Mouse (Mus musculus) kidney, postnatal 25 days (tissue): ENCODE data around the gene Tbpl1.

Experiments used
- DNase-seq, 2 experiments: peaks; one replicate each; pipeline ENCODE4 v3.0.0; 2021; ENCODE audit warnings: mixed read lengths in 2 of 2

Tbpl1 gene

GRCm38 (mm10) chr10:22708190-22708843 is 23.4 kb downstream of the Tbpl1 start:
- no peak for DNase-seq

DNA sequence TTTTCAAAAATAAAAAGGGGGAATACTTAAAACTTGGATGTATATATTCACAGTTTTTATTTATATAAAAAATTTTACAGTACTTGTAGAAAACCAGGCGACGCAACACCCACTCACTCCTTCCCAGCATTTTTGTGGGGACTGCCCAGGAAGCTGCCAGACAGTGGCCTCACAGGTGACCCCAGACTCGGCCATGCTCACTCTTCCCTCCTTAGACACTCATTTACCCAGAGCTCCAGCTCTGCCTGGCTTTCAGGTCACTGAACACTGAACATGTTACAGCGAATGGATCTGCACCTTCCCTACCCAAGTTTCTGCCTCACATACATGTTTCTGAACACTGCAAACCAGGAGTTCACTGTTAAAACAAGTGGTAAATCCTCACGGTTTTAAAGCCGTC is 27.9 kb downstream of the Tbpl1 start:
- peak in 1 of 2 experiments; percentile 60 for DNase-seq

DNA sequence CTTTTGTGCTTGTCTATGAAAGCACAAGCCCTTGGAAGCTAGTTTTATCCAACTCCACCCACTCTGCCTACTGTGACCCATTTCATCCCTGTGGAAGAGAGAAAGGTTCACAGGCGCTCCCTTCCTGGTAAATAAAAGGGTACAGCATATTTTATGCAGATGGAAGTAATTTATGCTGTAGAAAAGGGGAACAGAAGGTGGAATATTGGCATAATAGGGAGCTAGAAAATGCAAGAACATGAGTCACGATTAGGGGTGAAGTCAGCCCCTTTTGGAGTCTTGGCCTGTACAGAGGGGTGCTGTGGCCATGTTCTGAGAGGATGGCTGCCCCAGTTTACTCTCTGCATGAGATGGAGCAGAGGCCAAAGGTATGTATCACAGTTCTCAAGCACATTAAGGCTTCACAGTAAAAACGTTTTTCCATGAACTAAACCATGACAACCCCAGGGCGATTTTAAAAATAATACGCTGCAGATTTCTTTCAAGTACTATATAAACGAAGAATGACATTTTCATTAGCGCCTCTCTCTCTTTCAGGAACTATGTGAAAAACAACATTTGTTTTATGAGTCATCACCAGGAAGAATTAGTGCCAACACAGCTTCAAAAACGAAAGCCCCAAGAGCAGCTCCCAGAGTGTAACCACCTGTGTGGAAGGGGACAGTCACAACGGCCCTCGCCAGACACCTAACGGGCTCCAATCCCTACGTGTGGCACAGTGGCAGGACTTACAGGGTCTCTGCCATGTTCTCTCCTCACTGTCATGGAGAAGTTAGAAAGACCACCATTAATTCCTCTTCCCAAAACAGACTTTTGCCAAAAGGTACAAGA is 30.0 kb downstream of the Tbpl1 start:
- DNase-seq = no peak

DNA sequence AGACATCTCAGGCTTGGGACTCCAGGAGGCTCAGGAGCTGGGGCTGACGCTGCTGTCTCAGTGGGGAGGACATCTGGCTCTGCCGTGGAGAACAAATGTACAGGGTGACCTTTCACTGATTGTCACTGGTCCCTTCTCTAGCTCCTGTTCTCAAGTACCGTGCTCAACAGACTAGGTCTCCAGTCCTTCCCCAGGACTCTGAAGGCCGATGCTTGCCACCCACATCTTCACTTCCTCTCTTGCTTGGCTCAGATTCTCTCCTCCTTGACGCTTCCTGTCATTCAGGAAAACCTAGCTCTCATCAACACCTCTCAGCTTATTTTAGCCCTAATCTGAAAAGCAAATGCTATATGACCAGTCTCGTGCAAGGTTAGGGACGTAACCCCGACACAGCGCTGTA is 31.0 kb downstream of the Tbpl1 start:
- no peak for DNase-seq

DNA sequence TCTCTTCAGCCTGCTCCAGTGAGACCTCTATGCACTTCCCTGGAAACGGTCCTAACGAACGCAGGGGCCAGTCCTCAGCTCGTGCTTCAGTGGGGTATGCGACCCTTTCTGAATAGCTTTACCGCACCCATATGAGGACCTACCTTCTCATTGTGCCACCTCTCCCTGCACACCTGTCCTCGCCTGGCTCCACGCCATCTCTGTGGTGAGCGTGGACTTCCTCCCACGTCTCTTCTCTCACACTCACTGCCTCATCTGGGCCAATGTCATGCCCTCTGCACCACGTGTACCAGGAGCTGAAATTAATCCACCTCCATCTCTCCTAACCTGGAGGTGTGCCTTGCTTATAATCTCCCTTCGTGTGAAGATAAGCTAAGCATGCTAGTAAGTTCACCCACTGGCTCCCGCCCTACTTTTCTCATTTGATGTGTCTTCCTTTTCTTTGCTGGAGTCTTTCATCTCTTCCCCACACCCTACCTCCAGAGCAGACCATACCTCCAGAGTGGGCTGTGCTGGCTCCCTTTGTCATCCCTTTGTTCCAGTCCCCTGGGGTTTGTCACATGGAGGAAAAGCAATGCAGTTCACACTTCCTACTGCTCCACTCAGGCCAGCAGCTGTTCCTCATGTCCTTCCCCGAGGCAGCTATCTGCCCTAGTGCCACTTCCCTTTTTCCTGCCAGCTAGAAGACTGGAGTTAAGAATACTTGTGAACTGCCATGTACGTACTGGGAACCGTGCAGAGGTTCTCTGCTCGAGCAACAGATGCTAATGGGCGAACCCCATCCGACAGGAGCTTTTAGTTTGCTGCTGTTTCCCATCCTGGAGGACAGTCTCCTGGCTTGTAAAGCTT is 32.0 kb downstream of the Tbpl1 start:
- no peak for DNase-seq

DNA sequence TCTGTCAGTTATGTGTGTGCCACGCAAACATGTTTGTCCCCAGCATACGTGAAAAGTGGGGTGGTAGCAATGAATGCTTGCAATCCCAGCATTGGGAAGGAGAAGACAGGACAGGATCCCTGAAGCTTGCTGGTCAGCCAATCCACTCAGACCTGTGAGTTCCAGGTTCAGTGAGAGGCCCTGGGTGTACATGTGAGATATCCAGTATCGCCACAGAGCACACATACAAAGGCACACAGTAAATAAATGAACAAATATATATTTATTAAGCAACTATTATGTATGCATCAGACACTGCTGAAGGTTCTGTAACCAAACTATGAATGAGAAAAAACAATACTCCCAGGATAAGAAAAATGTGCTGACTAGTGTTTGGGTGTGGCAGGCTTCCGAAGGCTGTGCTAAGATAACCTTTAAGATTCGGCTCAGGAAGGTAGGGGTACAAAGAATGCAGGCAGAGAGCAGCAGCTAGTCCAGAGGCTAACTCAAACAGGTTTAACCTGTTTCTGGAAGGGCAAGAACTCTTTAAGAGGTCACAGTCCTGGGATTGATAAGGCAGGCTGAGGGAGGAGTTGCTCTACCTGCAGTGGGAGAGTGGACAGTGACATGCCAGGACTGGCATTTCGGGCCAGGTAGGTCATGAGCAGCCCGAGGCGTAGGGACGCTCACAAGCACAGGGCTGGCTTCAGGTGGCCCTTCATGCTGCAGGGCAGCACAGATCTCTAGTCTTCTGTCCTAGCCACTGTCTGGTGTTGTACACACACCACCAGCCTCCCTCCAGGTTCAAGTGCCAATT is 33.4 kb downstream of the Tbpl1 start:
- DNase-seq = no peak

GRCm38 (mm10) chr10:22696864-22697263 is 34.9 kb downstream of the Tbpl1 start:
- no peak for DNase-seq

- peak; percentile 13 to 59 for DNase-seq
Measured at GRCm38 (mm10) chr10:22696236-22696635, 35.5 kb downstream of the Tbpl1 start.

DNA sequence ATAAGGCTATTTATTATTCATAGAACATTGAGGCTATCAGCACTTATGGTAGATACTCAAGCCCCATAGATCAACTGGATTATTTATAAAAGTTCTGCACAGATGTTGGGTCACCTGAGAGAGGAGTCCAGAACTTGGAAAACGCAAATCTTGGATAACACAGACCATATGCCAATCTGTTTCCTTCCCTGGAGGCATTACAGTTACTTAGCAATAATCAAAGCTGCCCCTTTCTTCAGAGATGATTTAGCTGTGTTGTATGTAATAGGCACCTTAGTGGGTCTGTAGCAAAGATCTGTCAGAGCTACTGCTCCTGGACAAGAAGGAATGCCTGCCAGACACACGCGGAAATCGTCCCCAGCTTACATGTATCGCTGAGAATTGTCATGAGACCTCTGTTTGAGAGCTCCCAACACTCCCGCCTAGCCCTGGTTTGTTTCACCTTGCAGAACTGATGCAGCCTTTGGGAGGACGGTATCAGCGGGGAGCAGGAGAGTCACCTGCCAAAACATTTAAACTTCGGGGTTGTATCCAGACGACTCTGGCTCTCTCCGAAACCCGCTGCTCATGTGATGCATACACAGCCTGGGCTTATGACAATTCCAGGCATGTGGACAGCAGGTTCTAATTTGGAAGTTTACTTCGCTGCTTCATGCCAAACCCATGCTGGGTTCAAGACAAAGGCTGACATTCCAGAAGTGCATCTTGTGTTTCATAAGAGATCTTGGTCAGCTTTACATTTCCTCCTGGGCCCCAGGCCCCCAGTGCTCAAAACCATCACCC is 55.7 kb downstream of the Tbpl1 start:
- DNase-seq = no peak

DNA sequence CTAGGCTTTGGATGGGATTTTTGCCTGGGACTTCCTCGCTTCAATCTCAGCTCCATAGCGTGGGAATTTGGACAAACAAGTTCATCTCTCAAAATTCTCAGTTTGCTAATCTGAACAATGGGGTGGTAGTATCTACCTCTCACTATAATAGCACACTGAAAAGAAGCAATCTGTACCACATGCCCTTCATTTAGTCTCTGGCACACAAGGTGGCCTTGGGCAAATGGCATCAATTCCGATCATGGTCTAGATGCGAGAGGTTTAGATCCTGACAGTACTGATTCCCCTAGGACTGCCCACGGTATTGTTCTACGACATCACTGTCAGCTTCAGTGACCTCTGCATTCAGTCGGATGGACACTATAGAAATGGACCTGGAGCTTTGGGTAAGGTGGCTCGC is 57.6 kb downstream of the Tbpl1 start:
- no peak for DNase-seq

DNA sequence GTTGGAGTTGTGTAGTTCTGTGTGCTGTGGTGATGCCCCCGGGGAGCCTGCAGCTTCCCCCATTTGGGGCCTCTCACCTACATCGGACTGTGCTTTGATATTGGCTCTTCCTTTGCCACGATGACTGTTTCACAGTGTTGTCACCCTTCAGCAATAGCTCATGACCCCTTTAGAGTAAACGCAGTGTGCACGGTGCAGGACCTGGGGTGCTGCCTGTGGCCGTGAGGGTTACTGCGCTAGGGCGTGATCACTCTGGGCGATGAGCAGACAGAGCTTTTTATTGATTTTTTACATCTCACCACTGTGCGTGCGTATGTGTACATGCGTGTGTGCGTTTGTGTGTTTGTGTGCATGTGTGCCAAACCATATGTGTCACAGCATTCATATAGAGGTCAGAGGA is 63.2 kb downstream of the Tbpl1 start:
- no peak for DNase-seq

- DNase-seq = no peak
Measured at GRCm38 (mm10) chr10:22660286-22661000, 71.3 kb downstream of the Tbpl1 start.

DNA sequence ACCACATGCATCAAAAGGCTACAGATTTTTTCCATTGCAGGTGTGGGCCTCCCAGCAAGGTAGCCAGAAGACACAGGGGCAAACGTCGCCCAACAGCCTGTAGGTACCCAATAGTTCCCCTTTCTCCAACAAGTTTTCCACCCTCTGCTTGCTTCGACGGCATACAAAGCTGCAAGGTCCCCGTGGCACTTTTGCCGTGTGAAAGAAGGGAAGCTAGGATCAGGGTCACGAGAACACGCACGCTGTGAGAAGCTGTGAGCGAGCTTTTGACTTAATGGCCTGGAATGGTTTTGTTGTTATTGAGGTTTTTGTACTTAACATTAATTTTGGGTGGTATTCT is 72.4 kb downstream of the Tbpl1 start:
- DNase-seq = no peak

GRCm38 (mm10) chr10:22658534-22659385 is 73.0 kb downstream of the Tbpl1 start:
- peak; percentile 49 to 60 for DNase-seq
